Comparison of ENCODE assay signal across 34 mouse cellular contexts in the genomic region with DNA sequence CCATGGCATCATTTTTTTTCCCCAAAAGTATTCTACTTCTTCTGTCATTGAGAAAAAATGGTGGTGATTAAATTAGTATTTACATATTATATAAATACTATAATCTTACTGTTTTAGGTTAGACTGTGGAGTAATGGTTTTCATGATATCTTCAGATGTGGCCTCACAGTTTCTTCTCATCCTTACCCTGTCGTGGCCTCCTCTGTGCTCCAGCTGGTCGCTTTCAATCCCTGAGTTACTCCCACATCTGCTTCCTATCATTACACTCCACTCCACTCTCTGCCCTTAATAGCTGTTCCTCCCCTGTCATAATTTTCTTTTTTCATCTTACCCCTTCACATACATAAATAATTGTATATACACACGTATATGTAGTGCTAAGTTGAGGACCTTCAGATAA. TPM values are rescaled to one million over a fixed set of nuclear protein-coding genes. Genes with fewer than 3 reads are reported as not detected.
"Had no signal": no experiment of that assay in that cellular context is flagged by ENCODE, and none has a peak within 500 bp of the region (broad histone marks: within the 10 kb centered on the region; RNA-seq: fewer than 3 reads in every experiment).

No protein-coding gene starts in this region.

- H3K36me3 ChIP-seq: embryonic facial prominence, embryonic 12.5 days; embryonic facial prominence, embryonic 13.5 days; embryonic facial prominence, embryonic 15.5 days; forebrain, embryonic 10.5 days; forebrain, embryonic 12.5 days; forebrain, embryonic 15.5 days had no signal

- H3K4me3 ChIP-seq: embryonic facial prominence, embryonic 12.5 days; embryonic facial prominence, embryonic 13.5 days; embryonic facial prominence, embryonic 15.5 days; erythroblast, embryonic 14.5 days; forebrain, embryonic 10.5 days; forebrain, embryonic 12.5 days; forebrain, embryonic 13.5 days; forebrain, embryonic 15.5 days; gastrocnemius, adult 2 months; heart, adult 2 months had no signal

- H3K27ac ChIP-seq: embryonic facial prominence, embryonic 12.5 days; embryonic facial prominence, embryonic 13.5 days; embryonic facial prominence, embryonic 15.5 days; forebrain, embryonic 10.5 days; forebrain, embryonic 12.5 days; forebrain, embryonic 13.5 days; forebrain, embryonic 15.5 days; gastrocnemius, adult 2 months; heart, adult 2 months had no signal

- H3K4me2 ChIP-seq: embryonic facial prominence, embryonic 12.5 days; embryonic facial prominence, embryonic 13.5 days; embryonic facial prominence, embryonic 15.5 days; forebrain, embryonic 12.5 days; forebrain, embryonic 13.5 days; forebrain, embryonic 15.5 days had no signal

- ATAC-seq: forebrain, embryonic 13.5 days; forebrain, embryonic 14.5 days; forebrain, embryonic 15.5 days; forebrain, embryonic 16.5 days; forebrain, postnatal 0 days had no signal

- DNase-seq: cerebellum, adult 18-20 months; cerebellum, adult 2 months; cerebellum, adult 8-10 months; cerebellum, adult 9-10 months; cerebellum, adult 9-11 months; cerebellum, postnatal 10 days; cerebellum, postnatal 14 days; cerebellum, postnatal 25 days; cerebellum, postnatal 36 days; embryo, embryonic 11 days; forebrain, postnatal 0 days; gastrocnemius, adult 2 months; gastrocnemius, postnatal 10 days; gastrocnemius, postnatal 14 days; gastrocnemius, postnatal 25 days; gastrocnemius, postnatal 36 days; heart, adult 11 months; heart, adult 18-20 months; heart, adult 2 months had no signal

- H3K27me3 ChIP-seq: embryonic facial prominence, embryonic 12.5 days; embryonic facial prominence, embryonic 13.5 days; embryonic facial prominence, embryonic 15.5 days; forebrain, embryonic 12.5 days; forebrain, embryonic 13.5 days; forebrain, embryonic 15.5 days had no signal

- H3K4me1 ChIP-seq: embryonic facial prominence, embryonic 12.5 days; embryonic facial prominence, embryonic 13.5 days; embryonic facial prominence, embryonic 15.5 days; forebrain, embryonic 10.5 days; forebrain, embryonic 12.5 days; forebrain, embryonic 13.5 days; forebrain, embryonic 15.5 days had no signal

- H3K9me3 ChIP-seq: embryonic facial prominence, embryonic 12.5 days; embryonic facial prominence, embryonic 13.5 days; embryonic facial prominence, embryonic 15.5 days; forebrain, embryonic 10.5 days; forebrain, embryonic 12.5 days; forebrain, embryonic 13.5 days; forebrain, embryonic 15.5 days had no signal

- H3K9ac ChIP-seq: embryonic facial prominence, embryonic 12.5 days; embryonic facial prominence, embryonic 13.5 days; embryonic facial prominence, embryonic 15.5 days; forebrain, embryonic 12.5 days; forebrain, embryonic 13.5 days; forebrain, embryonic 15.5 days; forebrain, postnatal 0 days had no signal

RNA-seq across cellular contexts. Expression of a gene that starts 22.2 kb away (rescaled TPM):
- polyA plus RNA-seq: cerebellum, adult 2 months; embryonic facial prominence, embryonic 12.5 days; embryonic facial prominence, embryonic 13.5 days; erythroblast, embryonic 14.5 days; forebrain, embryonic 10.5 days; forebrain, embryonic 11.5 days; forebrain, embryonic 12.5 days; forebrain, embryonic 13.5 days; forebrain, embryonic 15.5 days had no signal

RNA-seq across cellular contexts. Expression of a gene that starts 41.0 kb away (rescaled TPM):
- polyA plus RNA-seq: cortical plate, adult 2 months; embryonic facial prominence, embryonic 12.5 days; embryonic facial prominence, embryonic 13.5 days; embryonic facial prominence, embryonic 14.5 days; embryonic facial prominence, embryonic 15.5 days; erythroblast, embryonic 14.5 days; forebrain, embryonic 10.5 days; forebrain, embryonic 11.5 days; forebrain, embryonic 12.5 days; forebrain, embryonic 13.5 days; forebrain, embryonic 14.5 days; forebrain, embryonic 15.5 days; forebrain, embryonic 16.5 days; forebrain, postnatal 0 days; frontal cortex, adult 2 months; gonadal fat pad, adult 2 months; heart, adult 2 months had no signal
